Mouse (Mus musculus) erythroblast, embryonic 14.5 days (primary cell): ENCODE measurements around the gene Lman1l.

Experiments used
- GATA1 ChIP-seq: IDR thresholded peaks from 2 replicates; pipeline ENCODE4 v1.6.1; 2012; ENCODE audit warnings: low read length, inconsistent platforms, mixed read lengths
- TAL1 ChIP-seq: IDR thresholded peaks from 3 replicates; pipeline ENCODE4 v1.6.1; 2012; ENCODE audit warnings: low read length, inconsistent platforms, mixed read lengths

- TF ChIP-seq GATA1, result no peak
- TF ChIP-seq TAL1, result no peak
Observed at GRCm38 (mm10) chr9:57598851-57599563, 21.6 kb downstream of the Lman1l start.
